11 mouse cellular contexts compared by ENCODE assay signal in genomic region chr7:127651624-127652023, GRCm38 (mm10). TPM values are rescaled to one million over a fixed set of nuclear protein-coding genes. Genes with fewer than 3 reads are reported as not detected.
DNase-seq lines count a peak whose midpoint lies in the region; ATAC-seq lines count a peak whose summit lies in the region.
"Had no signal": no experiment of that assay in that cellular context is flagged by ENCODE, and none has a peak within 500 bp of the region (broad histone marks: within the 10 kb centered on the region; RNA-seq: fewer than 3 reads in every experiment).

No protein-coding gene starts in this region.

- DNase-seq in heart, postnatal 36 days, result no peak
- DNase-seq in lung, postnatal 36 days, result no peak
- DNase-seq in adrenal gland, adult 8-10 months, result no peak
- DNase-seq in gastrocnemius, postnatal 14 days, result no peak
- DNase-seq: layer of hippocampus, postnatal 36 days had no signal

- intact Hi-C loops in heart, postnatal 36 days (cut with DNase I), result no loop called here
- intact Hi-C loops in gastrocnemius, postnatal 14 days (cut with DNase I; ENCODE audit: low total_unique reads), result no loop called here

- H3K4me3 ChIP-seq in heart, embryonic 15.5 days, result peak overlapping the region; percentile 33
- 0 out of 2 replicates have a peak overlapping the region, but pooled peaks have one; percentile 9 for H3K4me3 ChIP-seq in lung, embryonic 15.5 days
- 0 out of 2 replicates have a peak overlapping the region, but pooled peaks have one; percentile 18 for H3K4me3 ChIP-seq in embryonic facial prominence, embryonic 15.5 days (replicated peaks)
- no peak overlapping the region for H3K4me3 ChIP-seq in neural tube, embryonic 12.5 days

- H3K4me2 ChIP-seq in heart, embryonic 15.5 days, result peak overlapping the region; percentile 62
- peak overlapping the region; percentile 42; the same call in 1 of the 2 replicates for H3K4me2 ChIP-seq in lung, embryonic 15.5 days
- peak overlapping the region; percentile 43 for H3K4me2 ChIP-seq in embryonic facial prominence, embryonic 15.5 days (replicated peaks)
- peak overlapping the region; percentile 26 for H3K4me2 ChIP-seq in neural tube, embryonic 12.5 days (replicated peaks)

- no peaks in the 10 kb centered on the region for H3K27me3 ChIP-seq in heart, embryonic 15.5 days
- H3K27me3 ChIP-seq in lung, embryonic 15.5 days, result no peaks in the 10 kb centered on the region
- no peaks in the 10 kb centered on the region for H3K27me3 ChIP-seq in embryonic facial prominence, embryonic 15.5 days
- H3K27me3 ChIP-seq in neural tube, embryonic 12.5 days (replicated peaks), result no peaks in the 10 kb centered on the region; the same call in 1 of the 2 replicates

- no peaks in the 10 kb centered on the region for H3K9me3 ChIP-seq in heart, embryonic 15.5 days (replicated peaks)
- no peaks in the 10 kb centered on the region for H3K9me3 ChIP-seq in lung, embryonic 15.5 days
- H3K9me3 ChIP-seq in embryonic facial prominence, embryonic 15.5 days (replicated peaks), result no peaks in the 10 kb centered on the region
- no peaks in the 10 kb centered on the region for H3K9me3 ChIP-seq in neural tube, embryonic 12.5 days

- 78% methylated on average over 3 of the region's 3 CpGs for WGBS in heart, embryonic 15.5 days
- 75% methylated on average over 3 of the region's 3 CpGs for WGBS in lung, embryonic 15.5 days
- WGBS in embryonic facial prominence, embryonic 15.5 days, result 73% methylated on average over 2 of the region's 3 CpGs
- WGBS in neural tube, embryonic 12.5 days, result 76% methylated on average over 2 of the region's 3 CpGs

- H3K4me1 ChIP-seq in heart, embryonic 15.5 days (replicated peaks), result peaks cover 8% of the 10 kb centered on the region; the same call in 1 of the 2 replicates
- H3K4me1 ChIP-seq in lung, embryonic 15.5 days, result peaks cover 7% of the 10 kb centered on the region; the same call in 1 of the 2 replicates
- H3K4me1 ChIP-seq in embryonic facial prominence, embryonic 15.5 days, result no peaks in the 10 kb centered on the region
- no peaks in the 10 kb centered on the region for H3K4me1 ChIP-seq in neural tube, embryonic 12.5 days

- no peak for ATAC-seq in heart, embryonic 15.5 days (replicated peaks; ENCODE audit: insufficient number of reproducible peaks, insufficient read depth, low FRiP score, low read depth)
- ATAC-seq in lung, embryonic 15.5 days (ENCODE audit: borderline replicate concordance, extremely low read depth, low FRiP score, low TSS enrichment), result no peak
- no peak for ATAC-seq in embryonic facial prominence, embryonic 15.5 days (ENCODE audit: insufficient number of reproducible peaks, low FRiP score, low TSS enrichment, low read depth)
- ATAC-seq in neural tube, embryonic 12.5 days (ENCODE audit: low FRiP score, low read depth), result no peak
- ATAC-seq: forebrain, embryonic 16.5 days had no signal

- H3K36me3 ChIP-seq in heart, embryonic 15.5 days, result no peaks in the 10 kb centered on the region
- no peaks in the 10 kb centered on the region for H3K36me3 ChIP-seq in lung, embryonic 15.5 days
- H3K36me3 ChIP-seq in embryonic facial prominence, embryonic 15.5 days, result no peaks in the 10 kb centered on the region
- H3K36me3 ChIP-seq in neural tube, embryonic 12.5 days, result no peaks in the 10 kb centered on the region

- no peak overlapping the region for H3K27ac ChIP-seq in heart, embryonic 15.5 days
- H3K27ac ChIP-seq in lung, embryonic 15.5 days, result no peak overlapping the region
- no peak overlapping the region for H3K27ac ChIP-seq in embryonic facial prominence, embryonic 15.5 days (replicated peaks)
- H3K27ac ChIP-seq in neural tube, embryonic 12.5 days, result no peak overlapping the region
- H3K27ac ChIP-seq: liver, embryonic 14.5 days had no signal

- H3K9ac ChIP-seq in heart, embryonic 15.5 days, result no peak overlapping the region
- no peak overlapping the region for H3K9ac ChIP-seq in lung, embryonic 15.5 days
- H3K9ac ChIP-seq in embryonic facial prominence, embryonic 15.5 days, result no peak overlapping the region
- no peak overlapping the region for H3K9ac ChIP-seq in neural tube, embryonic 12.5 days
- H3K9ac ChIP-seq: liver, embryonic 14.5 days had no signal

RNA-seq across cellular contexts. Expression of gene Zfp629, which starts 36.0 kb away (rescaled TPM):
- polyA plus RNA-seq in heart, embryonic 15.5 days (2015; fragmentation: Nextera tagmentation; extraction: Ambion mirVana), result 7.8 and 10.5 TPM in 2 replicates
- total RNA-seq in heart, postnatal 36 days (2021), result 10 to 100 TPM; 18.1 to 22.4 TPM
- polyA plus RNA-seq in lung, embryonic 15.5 days (2015; fragmentation: Nextera tagmentation; extraction: Ambion mirVana), result 12.1 and 12.2 TPM in 2 replicates
- 11.4 and 11.9 TPM in 2 replicates for polyA plus RNA-seq in embryonic facial prominence, embryonic 15.5 days (2015; fragmentation: Nextera tagmentation; extraction: Ambion mirVana)
- polyA plus RNA-seq in neural tube, embryonic 12.5 days (2016; fragmentation: Nextera tagmentation; extraction: Ambion mirVana), result 31.8 and 35.3 TPM in 2 replicates
- 10 to 100 TPM; 16.5 to 28.8 (median 23.3) TPM for total RNA-seq in adrenal gland, adult 8-10 months (2022)
- 1 to 10 TPM; 6.7 to 8.3 TPM for total RNA-seq in gastrocnemius, postnatal 14 days (2021)

RNA-seq across cellular contexts. Expression of gene Bcl7c, which starts 57.1 kb away (rescaled TPM):
- 37.2 and 45.7 TPM in 2 replicates for polyA plus RNA-seq in heart, embryonic 15.5 days (2015; fragmentation: Nextera tagmentation; extraction: Ambion mirVana)
- total RNA-seq in heart, postnatal 36 days (2021), result 10 to 100 TPM; 34.6 to 35.8 TPM
- polyA plus RNA-seq in lung, embryonic 15.5 days (2015; fragmentation: Nextera tagmentation; extraction: Ambion mirVana), result 62.3 and 70.1 TPM in 2 replicates
- polyA plus RNA-seq in embryonic facial prominence, embryonic 15.5 days (2015; fragmentation: Nextera tagmentation; extraction: Ambion mirVana), result 93.4 and 99.8 TPM in 2 replicates
- polyA plus RNA-seq in neural tube, embryonic 12.5 days (2016; fragmentation: Nextera tagmentation; extraction: Ambion mirVana), result 71.1 and 74.7 TPM in 2 replicates
- total RNA-seq in adrenal gland, adult 8-10 months (2022), result 100 to 1,000 TPM in 2 of 4 experiments, 10 to 100 TPM in 2; 75.9 to 120 (median 98.1) TPM
- total RNA-seq in gastrocnemius, postnatal 14 days (2021), result 10 to 100 TPM; 44.8 to 65.7 TPM
